Mouse (Mus musculus) kidney, adult 11 months (tissue): ENCODE results near the gene Gm49396.
A peak's percentile ranks its signal among the peaks of the same experiment; 100 is the strongest.

Experiments used
- DNase-seq: peaks from one replicate; pipeline ENCODE4 v3.0.0; 2022

Gene Gm49396

GRCm38 (mm10) chr7:30553021-30553589 lies 10.0 kb upstream of the Gm49396 start:
- peak; percentile 54 for DNase-seq

GRCm38 (mm10) chr7:30553810-30554584 lies 9.1 kb upstream of the Gm49396 start:
- no peak for DNase-seq

- DNase-seq = no peak
These were observed 6.1 kb upstream of the Gm49396 start for GRCm38 (mm10) chr7:30556894-30557536.

- no peak for DNase-seq
These were observed 5.1 kb upstream of the Gm49396 start for GRCm38 (mm10) chr7:30557901-30558514.

- DNase-seq = no peak
These were observed 4.3 kb upstream of the Gm49396 start for GRCm38 (mm10) chr7:30558656-30559442.

GRCm38 (mm10) chr7:30559443-30559954 lies 3.6 kb upstream of the Gm49396 start, which contains the start of gene Lin37:
Lin37 (minus strand) TSS chr7:30559838.
- DNase-seq = peak; percentile 100

GRCm38 (mm10) chr7:30560296-30560695 lies 2.8 kb upstream of the Gm49396 start:
- DNase-seq = no peak

GRCm38 (mm10) chr7:30562526-30563116 lies 523 bp upstream of the Gm49396 start:
- no peak for DNase-seq

- DNase-seq = no peak
These were observed 749 bp downstream of the Gm49396 start for GRCm38 (mm10) chr7:30563906-30564280.

- DNase-seq = no peak
These were observed 1.9 kb downstream of the Gm49396 start, which contains the start of gene Igflr1 for GRCm38 (mm10) chr7:30564970-30565571. Igflr1 (plus strand) TSS chr7:30565427.

GRCm38 (mm10) chr7:30566033-30566432 lies 2.9 kb downstream of the Gm49396 start:
- no peak for DNase-seq

- no peak for DNase-seq
These were observed 4.4 kb downstream of the Gm49396 start for GRCm38 (mm10) chr7:30567555-30567954.

- no peak for DNase-seq
These were observed 9.2 kb downstream of the Gm49396 start for GRCm38 (mm10) chr7:30572389-30572788.

- DNase-seq = peak; percentile 85
These were observed 9.8 kb downstream of the Gm49396 start for GRCm38 (mm10) chr7:30572969-30573368.

- no peak for DNase-seq
These were observed 16.8 kb downstream of the Gm49396 start for GRCm38 (mm10) chr7:30579950-30580349.

GRCm38 (mm10) chr7:30581547-30581946 lies 18.4 kb downstream of the Gm49396 start:
- peak; percentile 45 for DNase-seq

GRCm38 (mm10) chr7:30584339-30584738 lies 21.2 kb downstream of the Gm49396 start:
- DNase-seq = no peak

- DNase-seq = no peak
These were observed 22.0 kb downstream of the Gm49396 start for GRCm38 (mm10) chr7:30585170-30585569.

GRCm38 (mm10) chr7:30586455-30587020 lies 23.4 kb downstream of the Gm49396 start:
- no peak for DNase-seq

GRCm38 (mm10) chr7:30587842-30588667 lies 24.9 kb downstream of the Gm49396 start:
- DNase-seq = peak; percentile 51
